Mouse (Mus musculus) cerebellum, adult 9-11 months (tissue): ENCODE measurements around the gene AI464131.
"Not testable (repeated sequence)": the region's sequence is repeated elsewhere in the genome, so short reads cannot be mapped to it uniquely, and the experiment has no call there.

Experiments used
- DNase-seq: peaks from one replicate; pipeline ENCODE4 v3.0.0; 2022

Gene AI464131

DNA sequence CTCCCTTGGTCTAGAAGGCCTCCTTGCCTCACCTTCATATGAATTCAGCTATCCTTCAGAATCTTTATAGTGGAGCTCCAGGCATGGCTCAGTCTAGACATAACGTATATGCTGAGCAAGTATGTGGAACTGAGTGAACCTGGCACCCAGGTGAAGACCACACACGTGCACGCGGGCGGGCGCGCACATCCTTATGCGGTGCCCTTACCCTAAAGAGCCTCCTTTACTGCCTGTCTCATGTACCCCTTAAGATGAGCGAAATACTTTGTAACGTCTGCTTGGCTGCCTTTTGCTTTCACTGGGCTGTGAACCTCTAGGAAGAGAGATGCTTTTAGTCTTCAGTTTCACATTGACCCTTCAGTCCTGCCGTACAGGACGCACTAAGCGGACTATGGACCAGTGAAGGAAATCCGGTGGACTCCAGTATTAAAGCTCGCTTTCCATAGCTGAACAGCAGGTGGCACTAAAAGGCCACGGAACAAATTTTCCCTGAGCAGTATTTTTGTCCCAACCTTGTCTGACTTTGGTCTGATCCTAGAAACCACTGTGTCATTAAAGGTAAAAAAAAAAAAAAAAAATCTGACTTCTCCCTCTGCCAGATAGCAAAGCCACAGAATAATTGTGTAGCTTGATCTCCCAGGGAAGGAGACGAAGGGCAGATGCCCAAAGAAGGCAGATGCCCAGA lies 34.3 kb downstream of the AI464131 start:
- peak; percentile 56 for DNase-seq

DNA sequence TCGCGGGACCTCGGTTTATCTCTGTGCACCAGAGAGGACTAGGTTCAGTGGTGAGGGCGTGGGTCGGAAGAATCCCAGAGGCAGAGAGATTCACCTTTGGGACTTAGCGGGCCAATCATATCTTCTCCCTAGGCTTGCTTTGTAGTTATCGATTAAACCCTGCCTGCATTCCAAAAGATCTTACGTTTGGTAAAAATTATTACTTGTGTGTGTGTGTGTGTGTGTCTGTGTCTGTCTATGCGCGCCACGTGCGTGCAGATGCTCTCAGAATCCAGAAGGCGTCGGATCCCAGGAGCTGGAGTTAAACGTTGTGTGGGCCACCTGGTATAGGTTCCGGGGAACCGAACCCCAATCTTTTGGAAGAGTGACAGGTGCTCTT lies 37.6 kb downstream of the AI464131 start:
- DNase-seq, result peak; percentile 58

DNA sequence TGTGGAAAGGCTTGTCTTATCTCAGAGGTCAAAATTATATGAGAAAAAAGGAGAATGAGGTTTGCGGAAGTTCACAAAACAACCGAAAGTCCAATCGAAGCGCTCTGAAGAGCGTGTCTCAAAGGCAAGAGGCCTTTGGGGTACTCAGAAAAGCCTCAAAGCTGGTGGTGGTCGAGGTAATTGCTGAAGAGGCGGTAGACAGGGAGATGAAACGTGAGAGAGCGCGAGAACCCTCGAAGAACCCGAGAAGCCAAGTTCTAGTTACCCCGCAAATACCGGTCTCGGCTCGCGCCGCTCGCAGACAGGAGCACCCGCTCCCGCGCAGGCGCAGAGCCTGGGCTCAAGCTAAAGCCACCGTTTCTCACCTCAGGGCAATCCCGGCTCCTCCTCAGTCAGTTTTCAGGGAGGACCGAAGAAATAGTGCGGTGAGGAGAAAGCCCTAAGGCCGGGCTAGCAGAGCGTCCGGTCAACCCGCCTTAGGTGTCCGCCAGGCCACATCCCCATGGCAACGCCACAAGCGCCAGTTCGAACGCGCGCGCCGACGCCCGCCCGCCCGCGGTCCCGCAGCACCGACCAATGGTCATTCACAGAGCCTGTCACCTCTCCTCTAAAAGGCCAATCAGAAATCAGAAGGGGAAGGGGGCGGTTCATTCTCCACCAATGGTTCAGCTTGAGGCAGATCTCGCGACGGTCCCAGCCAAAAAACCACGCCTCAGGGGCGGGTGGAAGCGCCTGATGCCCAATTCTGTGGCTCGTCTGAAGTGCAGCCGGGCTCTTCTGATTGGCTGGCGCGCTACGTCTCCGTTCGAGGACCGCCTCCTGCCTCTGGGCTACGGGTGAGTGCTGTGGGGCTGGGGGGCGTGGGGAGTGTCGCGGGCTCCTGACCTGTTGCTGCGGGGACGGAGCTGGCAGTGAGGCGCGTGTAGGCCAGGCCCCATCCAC lies 38.3 kb downstream of the AI464131 start, which contains the start of the genes Kif24 and Nudt2:
TSS of gene Kif24 (minus strand) at position 543 of the 942 bp plus-strand sequence.
TSS of gene Nudt2 (plus strand) at position 807 of the 942 bp plus-strand sequence.
- DNase-seq, result peak; percentile 99

DNA sequence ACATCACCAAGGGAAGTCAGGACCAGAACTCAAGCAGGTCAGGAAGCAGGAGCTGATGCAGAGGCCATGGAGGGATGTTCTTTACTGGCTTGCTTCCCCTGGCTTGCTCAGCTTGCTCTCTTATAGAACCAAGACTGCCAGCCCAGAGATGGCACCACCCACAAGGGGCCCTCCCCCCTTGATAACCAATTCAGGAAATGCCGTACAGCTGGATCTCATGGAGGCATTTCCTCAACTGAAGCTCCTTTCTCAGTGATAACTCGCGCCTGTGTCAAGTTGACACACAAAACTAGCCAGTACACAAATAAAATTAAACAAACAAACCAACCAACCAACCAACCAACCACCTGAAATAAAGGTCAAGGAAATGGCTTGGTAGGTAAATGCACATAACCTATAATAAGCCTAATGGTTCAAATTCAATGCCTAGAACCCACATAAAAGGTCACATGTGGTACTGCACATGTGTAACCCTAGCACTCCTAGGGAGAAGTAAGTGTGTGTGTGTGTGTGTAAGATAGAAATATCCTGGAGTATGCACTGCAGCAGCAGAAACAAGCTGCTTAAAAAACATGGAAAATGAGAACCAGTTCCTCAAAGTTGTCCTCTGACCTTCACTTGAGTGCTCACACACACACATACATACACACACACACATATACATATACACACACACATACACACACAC lies 39.7 kb downstream of the AI464131 start:
- DNase-seq, result not testable (repeated sequence)

DNA sequence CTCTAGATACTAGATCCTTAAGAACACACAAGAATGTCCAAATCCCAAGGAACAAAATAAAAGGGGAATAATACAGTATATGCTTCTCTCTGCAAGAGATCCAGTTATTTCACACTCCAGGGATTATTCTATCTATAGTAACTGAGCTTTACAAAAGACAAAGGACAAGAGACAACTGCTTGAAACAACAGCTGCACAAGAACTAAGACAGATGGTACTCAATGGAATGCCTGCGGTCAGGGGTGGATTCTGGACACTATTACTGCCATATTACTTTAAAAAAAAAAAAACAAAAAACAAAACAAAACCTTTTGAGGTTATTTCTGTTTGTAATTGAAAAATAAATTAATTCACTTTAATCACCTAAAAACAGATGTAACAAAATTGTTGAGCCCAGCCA lies 42.2 kb downstream of the AI464131 start:
- no peak for DNase-seq

DNA sequence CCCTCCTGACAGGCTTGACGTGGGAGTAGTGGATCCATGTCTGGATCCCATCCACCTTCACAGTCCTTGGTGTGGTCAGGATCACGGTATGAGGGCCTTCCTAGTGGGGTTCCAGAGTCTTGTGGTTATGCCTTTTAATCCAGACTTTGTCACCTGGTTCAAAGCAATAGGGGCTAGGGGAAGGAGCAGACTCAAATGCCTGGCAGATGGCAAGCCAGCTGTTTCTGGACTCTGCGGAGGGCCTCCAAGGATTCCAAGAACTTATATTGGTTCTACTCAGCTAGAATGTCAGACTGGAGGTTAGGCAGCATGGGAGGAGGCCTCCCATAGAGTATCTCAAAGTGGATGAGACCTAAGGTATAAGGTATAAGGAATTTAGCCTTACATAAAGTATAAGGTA lies 55.3 kb downstream of the AI464131 start:
- DNase-seq, result no peak
